Mouse (Mus musculus): Measurements from ENCODE around the gene Rnf26. TPM values are rescaled to one million over a fixed set of nuclear protein-coding genes. Genes with fewer than 3 reads are reported as not detected.

Rnf26 gene
- total RNA-seq, 2 experiments from 2014 or later = 5.9 to 6.0 TPM

DNA sequence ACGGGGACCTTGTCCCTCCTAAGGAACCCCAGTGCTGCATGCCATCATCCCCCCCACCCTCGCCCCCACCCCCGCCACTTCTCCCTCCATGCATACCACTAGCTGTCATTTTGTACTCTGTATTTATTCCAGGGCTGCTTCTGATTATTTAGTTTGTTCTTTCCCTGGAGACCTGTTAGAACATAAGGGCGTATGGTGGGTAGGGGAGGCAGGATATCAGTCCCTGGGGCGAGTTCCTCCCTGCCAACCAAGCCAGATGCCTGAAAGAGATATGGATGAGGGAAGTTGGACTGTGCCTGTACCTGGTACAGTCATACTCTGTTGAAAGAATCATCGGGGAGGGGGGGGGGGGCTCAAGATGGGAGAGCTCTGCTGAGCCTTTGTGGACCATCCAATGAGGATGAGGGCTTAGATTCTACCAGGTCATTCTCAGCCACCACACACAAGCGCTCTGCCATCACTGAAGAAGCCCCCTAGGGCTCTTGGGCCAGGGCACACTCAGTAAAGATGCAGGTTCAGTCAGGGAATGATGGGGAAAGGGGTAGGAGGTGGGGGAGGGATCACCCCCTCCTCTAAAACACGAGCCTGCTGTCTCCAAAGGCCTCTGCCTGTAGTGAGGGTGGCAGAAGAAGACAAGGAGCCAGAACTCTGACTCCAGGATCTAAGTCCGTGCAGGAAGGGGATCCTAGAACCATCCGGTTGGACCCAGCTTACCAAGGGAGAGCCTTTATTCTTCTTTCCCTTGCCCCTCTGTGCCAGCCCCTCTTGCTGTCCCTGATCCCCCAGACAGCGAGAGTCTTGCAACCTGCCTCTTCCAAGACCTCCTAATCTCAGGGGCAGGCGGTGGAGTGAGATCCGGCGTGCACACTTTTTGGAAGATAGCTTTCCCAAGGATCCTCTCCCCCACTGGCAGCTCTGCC, 65.5 kb downstream of the Rnf26 start:
- DNase-seq = no peak

DNA sequence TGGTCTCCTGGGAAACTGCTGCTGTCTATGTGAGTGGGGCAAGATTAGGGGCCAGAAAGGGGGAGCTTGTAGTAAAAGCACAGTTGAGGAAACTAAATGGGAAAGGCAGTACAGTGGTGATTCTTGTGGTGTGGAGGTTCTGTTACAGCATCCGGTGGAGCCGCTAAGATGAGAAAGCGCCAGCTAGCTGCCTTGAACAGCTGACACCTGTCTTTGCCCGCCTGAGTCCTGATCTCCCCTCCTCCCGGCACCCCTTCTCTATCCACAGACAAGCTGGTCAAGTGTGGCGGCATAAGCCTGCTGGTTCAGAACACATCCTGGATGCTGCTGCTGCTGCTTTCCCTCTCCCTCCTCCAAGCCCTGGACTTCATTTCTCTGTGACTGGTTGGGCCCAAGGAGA, 66.2 kb downstream of the Rnf26 start:
- no peak for DNase-seq

DNA sequence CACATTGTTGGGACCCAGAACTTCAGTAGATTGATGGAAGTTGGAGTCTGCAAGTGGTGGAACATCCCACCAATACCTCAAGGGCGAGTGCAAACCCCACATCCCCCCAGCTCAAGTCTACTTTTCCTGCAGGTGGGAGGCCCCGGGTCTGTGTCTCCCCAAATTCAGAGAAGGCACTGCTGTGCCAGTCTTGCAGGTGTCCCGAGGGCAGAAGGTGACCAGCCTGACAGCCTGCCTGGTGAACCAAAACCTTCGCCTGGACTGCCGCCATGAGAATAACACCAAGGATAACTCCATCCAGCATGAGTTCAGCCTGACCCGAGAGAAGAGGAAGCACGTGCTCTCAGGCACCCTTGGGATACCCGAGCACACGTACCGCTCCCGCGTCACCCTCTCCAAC, 66.9 kb downstream of the Rnf26 start:
- DNase-seq = no peak

DNA sequence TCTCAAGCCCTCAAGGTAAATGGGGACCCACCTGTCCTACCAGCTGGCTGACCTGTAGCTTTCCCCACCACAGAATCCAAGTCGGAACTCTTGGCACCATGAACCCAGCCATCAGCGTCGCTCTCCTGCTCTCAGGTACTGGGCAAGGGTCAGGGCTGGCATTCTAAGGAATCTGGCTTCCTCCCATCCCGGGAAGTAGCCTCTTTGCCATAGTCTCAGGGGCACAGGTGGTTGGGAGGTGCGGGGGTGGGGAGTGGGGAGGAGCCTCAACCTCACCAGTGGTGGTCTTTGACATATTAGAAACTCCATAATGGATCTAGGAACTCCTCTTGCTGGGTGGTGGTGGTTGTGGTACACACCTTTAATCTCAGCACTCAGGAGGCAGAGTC, 67.4 kb downstream of the Rnf26 start:
- no peak for DNase-seq

Other genes starting within 250 kb of the Rnf26 start
- gene Thy1, start 70.1 kb downstream of the Rnf26 start, total RNA-seq (2021) = 10 to 100 TPM; 10.5 to 16.5 TPM
- 10 to 100 TPM; 89.8 to 95.9 TPM for gene Usp2, start 46.5 kb downstream of the Rnf26 start, total RNA-seq (2021)
- not detected for gene Mfrp, start 11.8 kb downstream of the Rnf26 start, total RNA-seq (2021)
- gene C1qtnf5, start 6.3 kb downstream of the Rnf26 start, total RNA-seq (2021) = 1 to 10 TPM; 5.6 to 5.9 TPM
- under 1 TPM in 1 of 2 experiments, not detected in 1; 0.37 TPM for gene Gm49380, start within 50 bp of the Rnf26 start, total RNA-seq (2021)
- gene Mcam, start 21.0 kb upstream of the Rnf26 start, total RNA-seq (2021) = 10 to 100 TPM; 31.0 to 38.6 TPM
- 10 to 100 TPM; 18.0 to 18.5 TPM for gene Cbl, start 120.5 kb upstream of the Rnf26 start, total RNA-seq (2021)
- gene Ccdc153, start 127.2 kb upstream of the Rnf26 start, total RNA-seq (2021) = 1 to 10 TPM in 1 of 2 experiments, not detected in 1; 1.7 TPM
- gene Pdzd3, start 138.0 kb upstream of the Rnf26 start, total RNA-seq (2021) = 1 to 10 TPM; 4.6 to 5.4 TPM
- 10 to 100 TPM; 21.7 to 25.6 TPM for gene Nlrx1, start 155.1 kb upstream of the Rnf26 start, total RNA-seq (2021)
- gene Abcg4, start 175.1 kb upstream of the Rnf26 start, total RNA-seq (2021) = under 1 TPM; 0.30 to 0.85 TPM
- gene Hinfp, start 192.2 kb upstream of the Rnf26 start, total RNA-seq (2021) = 1 to 10 TPM; 8.1 TPM
- gene C2cd2l, start 206.8 kb upstream of the Rnf26 start, total RNA-seq (2021) = 10 to 100 TPM; 13.7 to 19.6 TPM
- 10 to 100 TPM; 17.8 to 18.2 TPM for gene Dpagt1, start 212.5 kb upstream of the Rnf26 start, total RNA-seq (2021)
- gene H2afx, start 221.2 kb upstream of the Rnf26 start, total RNA-seq (2021) = 10 to 100 TPM; 10.7 TPM
- 10 to 100 TPM; 50.0 to 50.8 TPM for gene Hmbs, start 230.7 kb upstream of the Rnf26 start, total RNA-seq (2021)
- 10 to 100 TPM; 14.4 to 18.3 TPM for gene Vps11, start 248.2 kb upstream of the Rnf26 start, total RNA-seq (2021)

Data from heart, adult 18-20 months (tissue).